Mouse (Mus musculus) left cerebral cortex, adult 2 months (tissue): ENCODE results near the gene Fam120b. TPM values are rescaled to one million over a fixed set of nuclear protein-coding genes. Genes with fewer than 3 reads are reported as not detected.

ENCODE experiments used
- DNase-seq, 2 experiments: peaks; one replicate each; pipeline ENCODE4 v3.0.0; 2021 to 2022; ENCODE audit warnings: low spot score in 2 of 2, mixed read lengths in 1 of 2; ENCODE audit errors: extremely low spot score in 1 of 2
- H3K27ac ChIP-seq: fragments of 200-600 bp; 2 replicates; pipeline ENCODE4 v1.8.1; 2022
- H3K4me3 ChIP-seq: fragments of 200-600 bp; 2 replicates; pipeline ENCODE4 v1.8.1; 2022
- CTCF ChIP-seq: fragments of 200-600 bp; IDR thresholded peaks from 2 replicates; pipeline ENCODE4 v1.8.1; 2022; ENCODE audit warnings: antibody characterized with exemption, mild to moderate bottlenecking, moderate library complexity
- intact Hi-C: fragments of 180-260 bp; cut with DNase I; formaldehyde crosslinking; loops from one replicate; pipeline ENCODE4 v1.15.1; 2025
- total RNA-seq, 2 experiments: library from RNA; stranded (reverse); gene quantifications; 2 replicates each; pipeline ENCODE4 v1.2.3; 2021

The Fam120b gene
- total RNA-seq, 2 experiments from 2014 or later, result 45.3 to 46.1 TPM

- intact Hi-C loops, result no loop called here
- H3K27ac ChIP-seq, result no peak overlapping the region
- TF ChIP-seq CTCF, result no peak
- DNase-seq, result no peak
- no peak overlapping the region for H3K4me3 ChIP-seq
Observed at GRCm38 (mm10) chr17:15421446-15421845, 25.4 kb downstream of the Fam120b start.

GRCm38 (mm10) chr17:15422666-15423065 is 26.7 kb downstream of the Fam120b start:
- TF ChIP-seq CTCF, result no peak
- Histone ChIP-seq H3K4me3 (no peak overlapping the region), H3K27ac (no peak overlapping the region)
- intact Hi-C loops, result loop anchor here (1.0 kb wide), 1 partner anchor 13 kb away; no protein-coding TSS in a partner anchor
- no peak for DNase-seq

GRCm38 (mm10) chr17:15423080-15423765 is 27.2 kb downstream of the Fam120b start:
- intact Hi-C loops, result loop anchor here (1.0 kb wide), 1 partner anchor 14 kb away; no protein-coding TSS in a partner anchor
- no peak for TF ChIP-seq CTCF
- H3K27ac ChIP-seq, result no peak overlapping the region

DNA sequence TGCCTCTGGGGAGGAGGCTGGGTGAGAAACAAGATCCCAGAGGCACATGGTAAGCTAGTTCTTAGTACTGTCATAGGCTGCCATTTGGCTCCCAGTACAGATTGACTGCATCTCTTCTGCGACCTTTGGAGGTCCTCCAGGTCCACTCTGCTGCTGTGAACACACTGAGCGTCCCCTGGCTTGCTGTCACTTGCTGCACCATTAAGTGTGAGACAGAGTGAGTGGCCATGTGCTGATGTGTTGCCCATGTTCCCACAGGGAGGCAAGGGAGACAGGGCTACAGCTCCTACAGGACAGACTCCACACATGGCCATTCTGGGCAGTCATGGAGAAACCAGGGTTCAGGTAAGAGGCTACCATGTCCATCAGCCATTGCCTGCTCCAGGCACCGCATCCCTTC is 29.9 kb downstream of the Fam120b start:
- no peak for TF ChIP-seq CTCF
- no peak overlapping the region for H3K4me3 ChIP-seq
- intact Hi-C loops, result no loop called here
- H3K27ac ChIP-seq, result no peak overlapping the region
- no peak for DNase-seq

More at GRCm38 (mm10) chr17:15423080-15423765, 27.2 kb downstream of the Fam120b start:
- H3K4me3 ChIP-seq, result no peak overlapping the region
- DNase-seq, result peak; percentile 52 to 59

- H3K27ac ChIP-seq, result no peak overlapping the region
- no peak overlapping the region for H3K4me3 ChIP-seq
- no peak for TF ChIP-seq CTCF
- DNase-seq, result no peak
- intact Hi-C loops, result no loop called here
Observed at GRCm38 (mm10) chr17:15429451-15429850, 33.4 kb downstream of the Fam120b start.

DNA sequence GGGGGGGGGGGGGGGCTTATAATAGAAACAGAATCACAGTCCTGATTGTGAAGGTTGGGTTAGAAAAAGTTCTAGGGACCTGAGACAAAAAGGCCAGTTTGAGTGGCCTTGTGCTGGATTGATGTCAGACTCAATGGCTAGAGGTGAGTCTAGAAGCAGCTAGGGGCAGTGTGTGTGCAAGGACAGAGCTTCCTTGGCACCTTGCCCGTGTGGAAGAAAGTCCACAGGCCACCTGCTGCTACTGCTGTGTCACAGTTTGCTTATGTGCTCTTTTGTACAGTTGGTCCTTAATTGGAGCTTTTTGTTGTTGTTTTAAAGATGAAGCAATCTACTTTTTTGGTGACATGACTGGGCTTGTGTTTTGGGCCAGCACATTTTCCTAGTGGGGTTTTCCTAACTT is 33.9 kb downstream of the Fam120b start:
- intact Hi-C loops, result no loop called here
- no peak overlapping the region for H3K27ac ChIP-seq
- no peak overlapping the region for H3K4me3 ChIP-seq
- DNase-seq, result no peak
- no peak for TF ChIP-seq CTCF

- intact Hi-C loops, result no loop called here
- Histone ChIP-seq H3K4me3 (no peak overlapping the region), H3K27ac (no peak overlapping the region)
- TF ChIP-seq CTCF, result no peak
- no peak for DNase-seq
Observed at GRCm38 (mm10) chr17:15431021-15431514, 35.1 kb downstream of the Fam120b start.

DNA sequence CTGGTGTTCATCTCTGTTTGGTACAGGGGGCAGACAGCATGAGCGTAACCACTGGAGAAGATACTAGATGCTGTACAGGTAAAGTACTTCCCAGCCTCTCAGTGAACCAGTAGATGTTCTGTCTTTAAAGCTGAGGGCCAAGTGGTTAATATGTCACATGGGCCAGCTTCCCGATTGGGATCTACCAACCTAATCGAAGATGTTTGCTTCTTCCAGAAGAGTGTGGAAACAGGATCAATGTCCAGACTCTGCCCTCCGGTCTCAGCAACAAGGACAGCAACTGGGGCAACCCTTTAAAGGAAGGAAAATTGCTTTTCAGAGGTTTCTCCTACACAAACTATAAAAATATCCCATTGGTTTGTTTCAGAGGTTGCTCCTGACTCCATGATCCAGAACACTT is 35.5 kb downstream of the Fam120b start:
- intact Hi-C loops, result no loop called here
- TF ChIP-seq CTCF, result no peak
- no peak overlapping the region for H3K4me3 ChIP-seq

GRCm38 (mm10) chr17:15432036-15432435 is 36.0 kb downstream of the Fam120b start:
- intact Hi-C loops, result no loop called here
- H3K27ac ChIP-seq, result no peak overlapping the region
- DNase-seq, result no peak
- no peak for TF ChIP-seq CTCF
- no peak overlapping the region for H3K4me3 ChIP-seq

More for the DNA sequence above, 35.5 kb downstream of the Fam120b start:
- DNase-seq, result no peak
- no peak overlapping the region for H3K27ac ChIP-seq

DNA sequence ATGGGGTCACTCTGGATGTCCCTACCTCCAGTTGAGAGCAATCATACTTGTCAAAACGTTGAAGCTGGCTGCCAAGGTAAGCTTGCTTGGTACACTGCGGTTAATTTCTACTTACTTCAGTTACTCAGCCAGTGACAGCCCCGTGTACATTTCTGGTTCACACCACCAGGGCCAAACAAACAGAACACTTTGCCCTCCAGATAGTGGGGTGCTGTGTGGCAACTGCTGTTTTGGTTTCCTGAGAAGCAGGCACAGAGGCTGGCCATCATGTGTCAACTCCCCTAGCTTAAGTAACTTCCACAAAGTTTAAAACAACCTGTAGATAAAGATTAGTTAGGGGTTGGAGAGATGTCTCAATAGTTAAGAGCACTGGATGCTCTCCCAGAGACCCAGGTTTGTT is 38.7 kb downstream of the Fam120b start:
- H3K4me3 ChIP-seq, result no peak overlapping the region
- no peak overlapping the region for H3K27ac ChIP-seq
- no peak for DNase-seq
- intact Hi-C loops, result no loop called here
- TF ChIP-seq CTCF, result no peak

- Histone ChIP-seq H3K27ac (no peak overlapping the region), H3K4me3 (no peak overlapping the region)
- TF ChIP-seq CTCF, result no peak
- no peak for DNase-seq
- intact Hi-C loops, result no loop called here
Observed at GRCm38 (mm10) chr17:15440067-15440462, 44.1 kb downstream of the Fam120b start.

DNA sequence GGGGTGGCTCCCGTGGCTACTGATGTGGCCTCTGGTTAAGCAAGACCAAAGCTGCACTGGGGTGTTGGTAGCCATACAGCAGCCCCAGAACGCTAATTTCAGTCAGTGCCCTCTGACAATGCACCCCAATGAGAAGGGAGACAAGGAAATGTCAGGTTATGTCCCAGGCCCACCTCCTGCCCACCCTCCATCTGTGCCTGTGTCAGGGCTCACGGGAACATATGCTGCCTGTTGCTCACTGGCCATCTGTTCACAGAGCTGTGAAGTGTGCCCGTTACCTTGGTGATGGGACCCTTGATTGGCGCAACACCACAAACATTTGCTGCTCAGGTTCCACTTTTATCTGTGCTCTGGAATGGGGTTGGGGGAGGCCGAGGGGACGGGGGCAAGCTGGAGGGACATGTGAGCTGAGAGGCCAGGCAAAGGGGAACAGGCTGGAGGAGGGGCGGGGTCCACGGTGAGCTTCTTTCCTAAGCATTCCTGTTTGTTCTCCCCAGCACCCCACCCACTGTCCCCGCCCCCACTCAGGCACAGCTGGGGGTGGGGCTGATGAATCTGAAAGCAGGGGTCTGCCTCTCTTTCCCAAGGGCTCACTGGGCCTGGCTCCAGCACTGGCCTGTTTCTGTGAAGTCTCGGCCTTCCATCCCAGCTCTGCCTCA is 44.6 kb downstream of the Fam120b start:
- no peak for DNase-seq
- Histone ChIP-seq H3K27ac (no peak overlapping the region), H3K4me3 (no peak overlapping the region)
- intact Hi-C loops, result no loop called here
- TF ChIP-seq CTCF, result no peak
